Mouse (Mus musculus): ENCODE measurements around the gene Nphp4.

Nphp4 gene

DNA sequence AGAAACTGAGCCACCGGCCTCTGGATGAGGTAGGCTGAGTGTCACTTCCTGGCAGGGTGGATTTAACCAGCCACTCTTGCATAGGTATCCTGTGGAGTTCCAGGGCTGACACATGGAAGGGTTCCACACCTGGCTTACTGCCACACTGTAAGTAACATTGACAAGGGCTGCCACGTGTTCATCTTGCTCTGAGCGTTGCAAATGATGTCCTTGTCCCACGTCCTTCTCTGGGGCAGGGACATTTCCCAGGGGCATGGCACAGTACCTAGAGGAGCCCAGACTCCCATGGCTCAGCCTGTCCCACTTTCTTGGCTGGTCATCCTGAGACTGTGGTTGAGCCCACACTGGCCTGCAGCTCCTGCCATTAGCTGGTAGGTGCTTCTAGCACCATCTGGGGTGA is 91.5 kb downstream of the Nphp4 start:
- no peaks in the 10 kb centered on the region for H3K36me3 ChIP-seq (ENCODE audit: control insufficient read depth, insufficient read depth, low read length, poor library complexity, severe bottlenecking)
- H3K27me3 ChIP-seq (ENCODE audit: control insufficient read depth, insufficient read depth, low read length, poor library complexity, severe bottlenecking) = no peaks in the 10 kb centered on the region
- DNase-seq (ENCODE audit: low read depth, low spot score) = no peak

DNA sequence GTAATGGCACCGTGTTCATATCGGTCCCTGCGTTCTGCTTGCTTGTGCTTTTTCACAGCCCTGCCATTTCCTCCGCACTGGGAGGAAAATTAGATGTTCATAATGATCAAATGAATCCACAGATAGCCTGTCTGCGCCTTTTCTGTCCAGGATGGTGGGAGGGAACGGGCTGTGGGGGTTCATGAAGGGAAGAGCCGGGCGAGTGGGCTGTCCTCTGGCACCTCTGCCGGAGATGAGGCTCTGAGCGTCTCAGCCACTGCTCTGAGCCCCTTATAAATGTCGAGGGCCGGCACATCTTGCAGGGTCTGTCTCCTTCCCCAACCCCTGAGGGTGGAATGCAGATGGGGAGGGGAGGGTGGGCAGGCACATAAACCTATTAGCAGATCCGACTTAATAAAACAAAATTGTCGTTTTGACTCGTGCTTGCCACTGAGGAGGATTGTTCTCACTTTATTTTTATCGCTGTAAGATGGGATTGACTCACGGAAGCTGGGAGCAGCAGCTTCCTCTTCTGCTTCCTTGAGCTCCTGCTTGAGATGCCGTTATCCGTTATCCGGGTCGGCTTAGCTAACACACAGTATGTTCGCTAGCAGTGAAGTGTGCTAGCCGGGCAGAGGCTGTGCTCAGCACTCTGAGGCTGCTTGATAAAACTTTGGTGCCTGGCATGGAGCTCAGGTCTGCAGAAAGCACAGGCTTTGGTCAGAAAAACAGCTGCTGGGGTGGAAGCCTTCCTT is 92.3 kb downstream of the Nphp4 start:
- H3K36me3 ChIP-seq (ENCODE audit: control insufficient read depth, insufficient read depth, low read length, poor library complexity, severe bottlenecking) = no peaks in the 10 kb centered on the region
- no peak for DNase-seq (ENCODE audit: low read depth, low spot score)
- no peaks in the 10 kb centered on the region for H3K27me3 ChIP-seq (ENCODE audit: control insufficient read depth, insufficient read depth, low read length, poor library complexity, severe bottlenecking)

DNA sequence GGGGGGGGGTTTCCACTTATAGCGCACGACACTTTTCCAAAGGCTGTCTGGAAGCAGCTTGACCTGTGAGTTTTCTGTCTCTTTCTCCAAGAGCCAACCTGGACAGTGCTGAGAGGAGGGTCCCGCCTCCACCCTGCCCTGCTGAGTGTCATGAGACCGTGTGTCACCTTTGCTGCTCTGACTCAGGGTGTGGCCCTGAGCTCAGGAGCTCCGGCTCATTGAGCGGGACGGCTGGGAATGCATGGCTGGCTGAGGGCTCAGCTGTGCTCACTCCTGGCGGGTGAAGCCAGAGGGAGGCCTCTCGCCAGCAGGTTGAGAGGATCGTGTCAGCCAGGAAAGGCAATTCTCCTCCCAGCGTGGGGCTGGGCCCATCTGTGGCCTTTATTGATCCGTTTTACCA is 97.8 kb downstream of the Nphp4 start:
- no peaks in the 10 kb centered on the region for H3K36me3 ChIP-seq (ENCODE audit: control insufficient read depth, insufficient read depth, low read length, poor library complexity, severe bottlenecking)
- H3K27me3 ChIP-seq (ENCODE audit: control insufficient read depth, insufficient read depth, low read length, poor library complexity, severe bottlenecking) = no peaks in the 10 kb centered on the region
- DNase-seq (ENCODE audit: low read depth, low spot score) = no peak

DNA sequence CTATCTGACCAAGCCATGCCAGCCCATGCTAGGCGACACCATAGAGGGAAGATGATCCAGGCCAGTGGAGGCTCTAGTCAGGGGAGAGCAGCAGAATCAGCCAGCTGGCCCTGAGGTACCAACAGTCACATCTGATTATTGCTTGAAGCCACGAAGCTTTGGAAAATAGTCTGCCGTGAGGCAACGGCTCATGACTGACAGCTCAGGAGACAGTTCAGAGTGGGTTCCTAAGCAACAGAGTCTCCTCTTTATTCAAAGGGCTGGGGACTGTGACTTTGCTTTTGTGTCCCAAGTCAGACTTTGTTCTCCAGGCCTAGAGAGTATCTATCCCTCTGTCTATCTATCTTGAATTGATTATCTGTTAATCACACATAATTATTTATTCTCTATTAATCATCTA is 100.3 kb downstream of the Nphp4 start:
- no peak for DNase-seq (ENCODE audit: low read depth, low spot score)
- H3K27me3 ChIP-seq (ENCODE audit: control insufficient read depth, insufficient read depth, low read length, poor library complexity, severe bottlenecking) = no peaks in the 10 kb centered on the region
- no peaks in the 10 kb centered on the region for H3K36me3 ChIP-seq (ENCODE audit: control insufficient read depth, insufficient read depth, low read length, poor library complexity, severe bottlenecking)

DNA sequence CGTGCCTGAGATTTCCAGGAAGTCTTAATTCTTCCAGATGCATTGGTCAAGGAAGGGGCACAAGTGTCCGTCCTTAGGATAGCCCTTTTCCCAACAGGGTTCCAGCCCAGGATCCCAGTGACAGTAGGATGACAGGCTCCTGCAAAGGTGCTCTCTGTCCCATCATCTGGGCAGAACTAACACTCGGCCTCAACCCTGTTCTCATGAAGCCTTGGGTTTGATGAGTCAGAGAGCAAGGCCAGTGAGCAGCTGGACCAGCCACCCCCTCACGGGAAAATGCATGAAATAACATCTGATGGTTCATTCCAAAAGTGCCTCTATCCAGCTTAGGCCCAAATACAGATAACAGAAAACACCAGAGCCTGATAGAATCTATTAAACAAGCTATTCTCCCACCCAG is 103.5 kb downstream of the Nphp4 start:
- H3K36me3 ChIP-seq (ENCODE audit: control insufficient read depth, insufficient read depth, low read length, poor library complexity, severe bottlenecking) = no peaks in the 10 kb centered on the region
- DNase-seq (ENCODE audit: low read depth, low spot score) = no peak
- no peaks in the 10 kb centered on the region for H3K27me3 ChIP-seq (ENCODE audit: control insufficient read depth, insufficient read depth, low read length, poor library complexity, severe bottlenecking)

DNA sequence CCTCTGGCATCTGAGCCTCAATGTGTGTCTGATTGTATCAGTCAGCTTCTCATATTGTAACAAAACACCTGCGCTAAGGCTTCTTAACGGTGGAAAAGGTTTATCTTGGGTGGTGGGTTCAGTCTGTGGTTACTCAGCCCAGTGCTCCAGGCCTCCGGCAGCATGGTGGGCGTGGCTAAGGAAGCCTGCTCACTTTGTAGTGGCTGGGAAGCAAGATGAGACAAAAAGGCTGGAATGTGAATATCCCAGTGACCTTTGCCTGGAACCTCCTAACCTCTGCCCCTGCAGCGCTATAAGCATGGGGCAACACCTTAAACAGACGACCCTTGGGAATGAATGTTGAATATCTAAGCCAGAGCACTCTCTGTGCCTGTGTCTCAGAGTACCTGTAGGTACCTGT is 105.7 kb downstream of the Nphp4 start:
- H3K36me3 ChIP-seq (ENCODE audit: control insufficient read depth, insufficient read depth, low read length, poor library complexity, severe bottlenecking) = no peaks in the 10 kb centered on the region
- H3K27me3 ChIP-seq (ENCODE audit: control insufficient read depth, insufficient read depth, low read length, poor library complexity, severe bottlenecking) = no peaks in the 10 kb centered on the region

DNA sequence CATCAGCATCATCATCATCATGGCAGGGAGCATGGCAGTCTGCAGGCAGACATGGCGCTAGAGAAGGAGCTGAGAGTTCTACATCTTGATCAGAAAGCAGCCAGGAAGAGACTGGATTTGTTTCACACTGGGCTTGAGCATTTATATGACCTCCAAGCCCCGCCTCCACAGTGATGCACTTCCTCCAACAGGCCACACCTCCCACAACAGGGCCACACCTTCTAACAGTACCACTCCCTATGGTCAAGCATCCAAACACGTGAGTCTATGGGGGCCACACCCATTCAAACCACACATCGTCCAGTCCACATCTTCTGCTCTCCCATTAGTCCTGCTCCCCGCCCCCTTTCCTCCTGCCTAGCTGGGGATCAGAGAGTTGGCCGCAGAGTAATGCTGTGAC is 107.1 kb downstream of the Nphp4 start:
- no peaks in the 10 kb centered on the region for H3K27me3 ChIP-seq (ENCODE audit: control insufficient read depth, insufficient read depth, low read length, poor library complexity, severe bottlenecking)
- no peak for DNase-seq (ENCODE audit: low read depth, low spot score)
- H3K36me3 ChIP-seq (ENCODE audit: control insufficient read depth, insufficient read depth, low read length, poor library complexity, severe bottlenecking) = no peaks in the 10 kb centered on the region

More for the DNA sequence above, 105.7 kb downstream of the Nphp4 start:
- no peak for DNase-seq (ENCODE audit: low read depth, low spot score)

DNA sequence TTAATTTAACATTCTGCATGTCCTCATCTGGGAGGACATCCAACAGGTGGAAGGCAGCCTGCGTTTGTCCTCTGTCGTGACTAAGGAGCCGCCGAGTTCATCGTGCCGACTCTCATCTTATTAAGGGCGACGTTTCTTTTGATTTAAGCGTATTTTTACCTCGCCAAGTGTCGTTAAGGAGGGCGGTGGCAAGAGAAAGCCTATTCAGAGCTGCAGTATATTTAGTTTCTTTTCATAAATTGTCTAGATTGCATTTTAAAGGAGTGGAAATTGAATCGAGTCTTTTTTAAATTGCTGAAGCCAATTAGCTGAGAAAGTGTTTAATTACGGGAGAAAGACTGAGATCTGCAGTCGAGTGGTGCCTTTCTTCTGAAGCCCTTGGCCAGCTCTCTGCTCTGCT is 109.0 kb downstream of the Nphp4 start:
- DNase-seq (ENCODE audit: low read depth, low spot score) = no peak
- Histone ChIP-seq H3K36me3 (ENCODE audit: control insufficient read depth, insufficient read depth, low read length, poor library complexity, severe bottlenecking) (no peaks in the 10 kb centered on the region), H3K27me3 (ENCODE audit: control insufficient read depth, insufficient read depth, low read length, poor library complexity, severe bottlenecking) (no peaks in the 10 kb centered on the region)

DNA sequence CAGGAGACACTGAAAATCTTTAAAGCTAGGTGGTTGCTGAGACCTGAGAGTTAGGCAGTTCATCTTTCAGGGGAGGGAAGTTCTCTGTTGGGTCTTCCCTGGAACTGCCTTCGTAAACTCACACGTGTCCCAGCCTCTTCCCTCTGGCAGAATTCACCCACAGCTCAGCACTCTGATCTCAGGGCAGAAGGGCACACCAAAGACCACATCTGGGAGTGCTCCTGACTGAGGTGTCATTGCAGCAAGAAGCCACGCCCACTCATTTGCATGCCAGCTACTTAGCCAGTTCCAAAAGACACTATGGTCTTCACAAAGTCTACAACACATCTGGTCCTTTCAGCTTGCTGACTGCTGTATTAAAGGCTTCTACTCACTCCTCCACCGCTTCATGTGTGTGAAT is 109.7 kb downstream of the Nphp4 start:
- no peaks in the 10 kb centered on the region for H3K36me3 ChIP-seq (ENCODE audit: control insufficient read depth, insufficient read depth, low read length, poor library complexity, severe bottlenecking)
- H3K27me3 ChIP-seq (ENCODE audit: control insufficient read depth, insufficient read depth, low read length, poor library complexity, severe bottlenecking) = no peaks in the 10 kb centered on the region
- DNase-seq (ENCODE audit: low read depth, low spot score) = no peak

DNA sequence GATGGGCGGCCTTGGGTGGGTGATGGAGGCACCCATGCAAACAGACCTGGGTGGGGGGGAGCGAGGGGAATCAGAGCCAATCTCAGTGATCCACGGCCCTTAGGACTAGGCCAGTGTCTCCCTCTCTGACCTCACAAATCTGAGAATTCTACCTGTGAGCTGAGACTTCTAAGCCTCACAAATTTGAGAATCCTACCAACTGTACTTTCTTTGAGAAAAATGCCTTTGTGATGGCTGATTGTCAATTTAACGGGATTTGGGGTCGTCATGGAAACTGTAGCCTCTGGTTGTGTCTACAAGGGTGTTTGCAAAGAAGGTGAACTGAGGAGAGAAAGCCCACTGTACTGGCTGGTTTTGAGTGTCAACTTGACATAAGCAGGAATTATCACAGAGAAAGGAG is 127.8 kb downstream of the Nphp4 start:
- no peak for DNase-seq (ENCODE audit: low read depth, low spot score)
- no peaks in the 10 kb centered on the region for H3K36me3 ChIP-seq (ENCODE audit: control insufficient read depth, insufficient read depth, low read length, poor library complexity, severe bottlenecking)
- no peaks in the 10 kb centered on the region for H3K27me3 ChIP-seq (ENCODE audit: control insufficient read depth, insufficient read depth, low read length, poor library complexity, severe bottlenecking)

DNA sequence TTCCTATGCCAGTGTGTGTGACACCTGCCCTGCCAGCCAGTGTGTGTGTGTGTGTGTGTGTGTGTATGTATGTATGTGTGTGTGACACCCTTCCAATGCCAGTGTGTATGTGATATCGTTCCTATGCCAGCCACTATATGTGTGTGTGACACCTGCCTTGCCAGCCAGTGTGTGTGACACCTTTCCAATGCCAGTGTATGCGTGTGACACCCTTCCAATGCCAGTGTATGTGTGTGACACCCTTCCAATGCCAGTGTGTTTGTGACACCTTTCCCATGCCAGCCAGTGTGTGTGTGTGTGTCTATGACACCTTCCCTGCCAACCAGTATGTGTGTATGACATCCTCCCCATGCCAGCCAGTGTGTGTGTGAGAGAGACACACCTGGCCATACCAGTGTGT is 132.7 kb downstream of the Nphp4 start:
- Histone ChIP-seq H3K36me3 (ENCODE audit: control insufficient read depth, insufficient read depth, low read length, poor library complexity, severe bottlenecking) (no peaks in the 10 kb centered on the region), H3K27me3 (ENCODE audit: control insufficient read depth, insufficient read depth, low read length, poor library complexity, severe bottlenecking) (no peaks in the 10 kb centered on the region)
- DNase-seq (ENCODE audit: low read depth, low spot score) = no peak

DNA sequence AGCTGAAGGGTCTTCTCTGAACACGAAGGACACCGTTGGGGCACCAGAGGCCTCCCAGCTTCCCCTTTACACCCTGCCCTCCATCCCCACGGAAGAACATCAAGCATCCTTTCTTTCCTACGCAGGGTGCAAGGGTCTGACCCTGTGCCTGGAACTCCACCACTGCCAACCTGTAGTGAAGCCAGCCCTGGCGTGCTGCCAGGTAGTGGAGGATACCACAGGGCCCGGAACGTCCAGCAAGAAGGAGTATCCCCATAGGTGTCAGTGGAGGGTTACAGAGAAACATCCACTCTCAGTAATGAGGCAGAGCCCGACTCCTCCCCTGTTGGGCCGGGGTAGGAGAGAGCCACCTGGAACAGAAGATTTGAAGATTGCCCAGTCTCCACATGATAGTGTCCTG is 133.5 kb downstream of the Nphp4 start:
- Histone ChIP-seq H3K27me3 (ENCODE audit: control insufficient read depth, insufficient read depth, low read length, poor library complexity, severe bottlenecking) (no peaks in the 10 kb centered on the region), H3K36me3 (ENCODE audit: control insufficient read depth, insufficient read depth, low read length, poor library complexity, severe bottlenecking) (no peaks in the 10 kb centered on the region)

More for the DNA sequence above, 133.5 kb downstream of the Nphp4 start:
- no peak for DNase-seq (ENCODE audit: low read depth, low spot score)

All from splenic B cell, adult 2 months (primary cell).